12 mouse cellular contexts compared by ENCODE assay signal in genomic region chr14:81771826-81772225, GRCm38 (mm10).
"Had no signal": no experiment of that assay in that cellular context is flagged by ENCODE, and none has a peak within 500 bp of the region (broad histone marks: within the 10 kb centered on the region; RNA-seq: fewer than 3 reads in every experiment).

No protein-coding gene starts in this region.

- H3K27ac ChIP-seq: layer of hippocampus, adult 2 months; limb, embryonic 12.5 days; limb, embryonic 15.5 days; liver, embryonic 14.5 days; macrophage; midbrain, embryonic 12.5 days had no signal

- H3K4me1 ChIP-seq: limb, embryonic 12.5 days; limb, embryonic 15.5 days; midbrain, embryonic 12.5 days had no signal

- H3K27me3 ChIP-seq: limb, embryonic 12.5 days; limb, embryonic 15.5 days; midbrain, embryonic 12.5 days had no signal

- DNase-seq: kidney, postnatal 14 days; layer of hippocampus, adult 9-11 months; liver, postnatal 0 days; lung, embryonic 14.5 days; thymus, adult 18-20 months; thymus, postnatal 36 days had no signal

- H3K4me3 ChIP-seq: layer of hippocampus, adult 2 months; limb, embryonic 12.5 days; limb, embryonic 15.5 days; midbrain, embryonic 12.5 days had no signal
